In the genomic region with DNA sequence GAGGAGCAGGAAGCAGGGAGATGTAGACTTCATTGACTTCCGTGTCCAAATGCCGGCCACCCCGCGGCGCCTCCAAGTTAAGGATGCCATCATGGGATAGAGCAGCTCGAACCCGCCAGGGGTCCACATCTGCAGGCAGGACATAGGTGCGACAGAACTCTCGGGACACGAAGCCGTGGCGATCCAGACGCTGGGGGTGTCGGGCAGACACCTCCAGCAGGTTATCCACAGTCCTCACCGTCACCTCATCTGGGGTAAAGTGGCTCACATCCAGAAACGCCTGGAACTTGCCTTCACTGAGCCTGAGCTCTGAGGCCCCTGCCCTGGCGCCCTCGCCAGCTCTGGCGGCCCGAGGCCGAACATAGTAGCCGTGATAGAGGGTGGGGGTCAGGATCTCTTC, we compare ENCODE assay signal across 8 mouse cellular contexts. TPM values are rescaled to one million over a fixed set of nuclear protein-coding genes. Genes with fewer than 3 reads are reported as not detected.
DNase-seq lines count a peak whose midpoint lies in the region; ATAC-seq lines count a peak whose summit lies in the region.

TSS of gene Cryab (plus strand) at position 3 of the 400 bp plus-strand sequence.

- no peak for DNase-seq in layer of hippocampus, adult 8-10 months (ENCODE audit: low spot score in 2 of 2)
- DNase-seq in layer of hippocampus, adult 9-11 months, result no peak
- DNase-seq in adrenal gland, postnatal 10 days, result no peak
- DNase-seq in gastrocnemius, postnatal 4 days (ENCODE audit: low spot score in 2 of 2), result peak in 1 of 2 experiments; percentile 16
- DNase-seq in large intestine, adult 2 months (ENCODE audit: low read depth, low spot score), result no peak
- no peak for DNase-seq in right cerebral cortex, postnatal 10 days (ENCODE audit: low spot score in 2 of 2)
- DNase-seq in kidney, postnatal 14 days, result no peak

- ATAC-seq in megakaryocyte progenitor cell, adult 5-6 weeks (replicated peaks; ENCODE audit: poor library complexity), result no peak

- WGBS in large intestine, adult 2 months, result 80% methylated on average over 22 of the region's 22 CpGs

RNA-seq across cellular contexts. Expression of gene Cryab, which starts in this region (rescaled TPM):
- total RNA-seq in layer of hippocampus, adult 8-10 months (2022), result 100 to 1,000 TPM; 136 to 196 (median 167) TPM
- 100 to 1,000 TPM in 1 of 2 experiments, 10 to 100 TPM in 1; 55.3 to 197 TPM for total RNA-seq in adrenal gland, postnatal 10 days (2021)
- total RNA-seq in gastrocnemius, postnatal 4 days (2021), result 100 to 1,000 TPM; 649 to 722 TPM
- polyA plus RNA-seq in large intestine, adult 2 months (2012; rRNA removed), result 53.5 and 62.6 TPM in 2 replicates
- 0.71 and 0.99 TPM in 2 replicates for total RNA-seq in megakaryocyte progenitor cell, adult 5-6 weeks (2015)
- 0.34 and 0.54 TPM in 2 replicates for total RNA-seq in megakaryocyte progenitor cell, adult 5-6 weeks (2017)

Comparison
In these comparisons a context has a peak if more than half of its experiments do, and no peak if none do; other contexts are left out.
1. RNA of gene Cryab (total RNA-seq): 649 to 722 TPM in gastrocnemius, postnatal 4 days, 55.3 to 197 TPM in adrenal gland, postnatal 10 days and 136 to 196 TPM in layer of hippocampus, adult 8-10 months; 0.34 to 0.99 TPM in megakaryocyte progenitor cell, adult 5-6 weeks; every median in the first group is over 10 times any median in the second.